Mouse (Mus musculus): ENCODE results near the gene Spon2.

- TF ChIP-seq CTCF (IDR thresholded peaks at IDR 0.05; ENCODE audit: control insufficient read depth, insufficient read depth, low read length) (no peak), POLR2A (IDR thresholded peaks at IDR 0.05; ENCODE audit: borderline replicate concordance, control insufficient read depth, low read depth, low read length) (no peak)
Measured at GRCm38 (mm10) chr5:33239111-33239714, 21.0 kb upstream of the Spon2 start.
